Mouse (Mus musculus): ENCODE data around the gene Fgfr2. TPM values are rescaled to one million over a fixed set of nuclear protein-coding genes. Genes with fewer than 3 reads are reported as not detected.
A peak's percentile ranks its signal among the peaks of the same experiment; 100 is the strongest.

Gene Fgfr2
- polyA plus RNA-seq, 1 experiment from 2014 or later: 104 TPM

DNA sequence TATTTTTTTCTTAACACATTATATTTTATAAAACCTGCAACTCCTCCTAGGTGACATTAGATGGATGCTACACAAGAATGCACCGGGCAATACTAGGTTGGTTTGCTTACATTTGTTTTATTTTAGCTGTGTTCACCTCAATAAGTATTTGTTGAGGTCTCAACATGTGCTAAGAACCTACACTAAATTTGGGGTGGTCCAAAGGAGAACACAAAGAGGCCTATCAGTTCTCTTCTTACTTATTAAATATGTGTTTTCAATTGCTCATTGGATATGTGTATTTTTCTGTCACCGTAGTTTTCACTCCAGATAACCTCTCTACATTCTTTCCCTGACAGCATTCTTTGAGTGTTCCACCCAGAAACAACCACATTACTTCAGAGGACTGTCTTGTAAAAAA lies 1565.4 kb downstream of the Fgfr2 start:
- peaks cover 20% of the 10 kb centered on the region for H3K4me1 ChIP-seq
- peaks cover 60% of the 10 kb centered on the region for H3K27me3 ChIP-seq (replicated peaks)
- no peak overlapping the region for H3K27ac ChIP-seq
- WGBS: 30% methylated on average over 2 of the region's 2 CpGs
- no peaks in the 10 kb centered on the region for H3K9me3 ChIP-seq
- H3K36me3 ChIP-seq: peaks cover under 1% of the 10 kb centered on the region; the same call in 1 of the 2 replicates
- no peak overlapping the region for H3K4me3 ChIP-seq (replicated peaks)
- no peak overlapping the region for H3K4me2 ChIP-seq
- ATAC-seq (ENCODE audit: insufficient read depth, low FRiP score, low read depth): no peak
- no peak overlapping the region for H3K9ac ChIP-seq

DNA sequence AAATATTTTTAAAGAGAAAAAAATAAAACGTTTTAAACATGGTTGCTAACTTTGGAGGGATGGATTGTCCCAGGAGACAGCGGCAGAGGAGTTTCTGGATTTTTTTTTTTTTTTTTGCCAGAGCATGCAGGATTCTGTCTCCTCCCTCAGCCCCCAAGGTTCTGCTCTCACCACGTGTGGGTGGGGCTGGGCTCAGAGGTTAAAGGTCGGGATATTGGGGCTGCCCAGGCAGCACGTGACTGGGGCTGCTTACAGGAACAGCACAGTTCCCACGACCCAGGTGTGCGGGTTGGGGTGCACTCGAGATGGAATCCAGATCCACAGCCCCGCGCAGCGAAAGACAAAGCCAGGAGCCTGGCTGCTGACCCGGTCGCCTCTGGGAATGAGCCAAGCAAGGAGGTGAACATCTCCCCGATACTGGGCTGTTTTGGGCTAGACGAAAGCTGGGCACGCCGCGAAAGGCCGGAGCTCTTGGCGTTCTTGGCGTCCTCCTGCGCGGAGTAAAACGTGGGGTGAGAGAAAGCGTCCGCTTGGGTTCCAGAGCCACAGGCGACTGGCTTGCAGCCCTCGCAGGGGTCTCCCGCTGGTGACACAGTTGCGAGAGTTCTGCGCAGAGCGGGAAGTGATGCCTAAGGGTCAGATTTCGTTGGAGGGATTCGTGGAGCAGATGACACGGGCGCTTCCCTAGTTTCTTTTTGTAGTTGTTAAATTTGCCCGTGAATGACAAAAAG lies 1566.4 kb downstream of the Fgfr2 start:
- no peaks in the 10 kb centered on the region for H3K36me3 ChIP-seq
- 1% methylated on average over 37 of the region's 37 CpGs for WGBS
- H3K9me3 ChIP-seq: no peaks in the 10 kb centered on the region
- no peak overlapping the region for H3K27ac ChIP-seq
- peak overlapping the region; percentile 17; the same call in 1 of the 2 replicates for H3K4me3 ChIP-seq (replicated peaks)
- H3K4me1 ChIP-seq: peaks cover 20% of the 10 kb centered on the region
- no peak overlapping the region for H3K9ac ChIP-seq
- ATAC-seq (ENCODE audit: insufficient read depth, low FRiP score, low read depth): no peak
- H3K27me3 ChIP-seq (replicated peaks): peaks cover 70% of the 10 kb centered on the region
- H3K4me2 ChIP-seq: peak overlapping the region; percentile 16; the same call in 1 of the 2 replicates

DNA sequence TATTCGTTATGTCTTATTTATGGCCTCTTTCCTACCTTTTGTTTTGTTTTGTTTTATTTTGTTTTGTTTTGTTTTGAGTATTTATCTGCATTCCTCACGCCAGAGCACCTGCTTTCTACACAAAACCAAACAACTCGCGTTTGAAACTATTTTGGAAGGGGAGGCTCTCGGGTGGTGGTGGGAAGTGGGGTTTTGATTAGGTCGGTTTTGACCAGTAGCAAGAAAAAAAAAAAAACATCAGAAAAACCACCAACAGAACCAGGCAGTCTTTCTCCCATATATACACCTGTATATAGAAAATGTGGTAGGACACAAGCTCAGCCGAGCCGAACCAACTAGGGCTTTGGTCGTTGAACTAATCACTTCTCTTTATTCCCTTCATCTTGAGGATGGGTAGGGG lies 1567.0 kb downstream of the Fgfr2 start:
- peaks cover 76% of the 10 kb centered on the region for H3K27me3 ChIP-seq (replicated peaks)
- ATAC-seq (ENCODE audit: insufficient read depth, low FRiP score, low read depth): no peak
- no peak overlapping the region for H3K27ac ChIP-seq
- no peak overlapping the region for H3K9ac ChIP-seq
- H3K4me2 ChIP-seq: no peak overlapping the region; the same call in 1 of the 2 replicates
- H3K4me1 ChIP-seq: peaks cover 20% of the 10 kb centered on the region
- H3K36me3 ChIP-seq: no peaks in the 10 kb centered on the region
- WGBS: 1% methylated on average over 9 of the region's 9 CpGs
- H3K9me3 ChIP-seq: no peaks in the 10 kb centered on the region
- no peak overlapping the region; the same call in 1 of the 2 replicates for H3K4me3 ChIP-seq (replicated peaks)

- 1% methylated on average over 68 of the region's 68 CpGs for WGBS
These were observed 1567.7 kb downstream of the Fgfr2 start for GRCm38 (mm10) chr7:131555301-131556081.

GRCm38 (mm10) chr7:131554341-131555180 lies 1568.6 kb downstream of the Fgfr2 start:
- H3K4me1 ChIP-seq: peaks cover 20% of the 10 kb centered on the region
- no peaks in the 10 kb centered on the region for H3K36me3 ChIP-seq
- no peak overlapping the region for H3K27ac ChIP-seq
- peak overlapping the region; percentile 56 for H3K4me2 ChIP-seq
- peak overlapping the region; percentile 31 for H3K4me3 ChIP-seq (replicated peaks)
- no peak overlapping the region for H3K9ac ChIP-seq
- peak; percentile 8; the same call in 1 of the 2 replicates for ATAC-seq (ENCODE audit: insufficient read depth, low FRiP score, low read depth)
- 1% methylated on average over 45 of the region's 45 CpGs for WGBS
- no peaks in the 10 kb centered on the region for H3K9me3 ChIP-seq
- H3K27me3 ChIP-seq (replicated peaks): peaks cover 91% of the 10 kb centered on the region

More at GRCm38 (mm10) chr7:131555301-131556081, 1567.7 kb downstream of the Fgfr2 start:
- Histone ChIP-seq H3K27me3 (replicated peaks) (peaks cover 83% of the 10 kb centered on the region), H3K36me3 (no peaks in the 10 kb centered on the region), H3K27ac (no peak overlapping the region), H3K4me2 (peak overlapping the region; percentile 36), H3K4me1 (peaks cover 20% of the 10 kb centered on the region), H3K9me3 (no peaks in the 10 kb centered on the region), H3K9ac (no peak overlapping the region), H3K4me3 (replicated peaks) (peak overlapping the region; percentile 15)
- no peak for ATAC-seq (ENCODE audit: insufficient read depth, low FRiP score, low read depth)

DNA sequence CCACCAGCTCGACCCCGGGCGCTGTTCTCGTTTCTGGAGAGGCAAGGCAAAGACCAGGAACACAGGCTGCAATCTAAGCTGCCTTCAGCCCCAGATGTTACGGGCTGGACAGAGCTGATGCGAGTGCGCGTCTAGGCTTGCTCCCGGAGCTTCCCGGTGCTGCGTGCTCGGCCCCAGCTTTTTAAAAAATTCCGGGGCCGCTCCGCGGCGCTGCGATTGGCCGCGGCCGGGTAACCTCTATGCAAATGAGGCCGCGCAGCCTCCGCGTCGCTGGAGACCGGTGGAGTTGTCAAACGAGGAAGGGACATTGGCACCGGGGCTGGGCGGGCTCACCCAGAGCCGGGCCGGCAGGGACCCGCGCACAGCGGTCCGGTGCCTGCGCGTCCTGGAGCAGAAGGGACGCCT lies 1569.4 kb downstream of the Fgfr2 start:
- under 1% methylated on average over 39 of the region's 39 CpGs for WGBS
- Histone ChIP-seq H3K27ac (no peak overlapping the region), H3K36me3 (no peaks in the 10 kb centered on the region), H3K4me3 (replicated peaks) (peak overlapping the region; percentile 31), H3K9ac (no peak overlapping the region), H3K4me1 (peaks cover 20% of the 10 kb centered on the region), H3K4me2 (peak overlapping the region; percentile 56), H3K9me3 (no peaks in the 10 kb centered on the region), H3K27me3 (replicated peaks) (peaks cover 94% of the 10 kb centered on the region)
- ATAC-seq (ENCODE audit: insufficient read depth, low FRiP score, low read depth): peak; percentile 63

DNA sequence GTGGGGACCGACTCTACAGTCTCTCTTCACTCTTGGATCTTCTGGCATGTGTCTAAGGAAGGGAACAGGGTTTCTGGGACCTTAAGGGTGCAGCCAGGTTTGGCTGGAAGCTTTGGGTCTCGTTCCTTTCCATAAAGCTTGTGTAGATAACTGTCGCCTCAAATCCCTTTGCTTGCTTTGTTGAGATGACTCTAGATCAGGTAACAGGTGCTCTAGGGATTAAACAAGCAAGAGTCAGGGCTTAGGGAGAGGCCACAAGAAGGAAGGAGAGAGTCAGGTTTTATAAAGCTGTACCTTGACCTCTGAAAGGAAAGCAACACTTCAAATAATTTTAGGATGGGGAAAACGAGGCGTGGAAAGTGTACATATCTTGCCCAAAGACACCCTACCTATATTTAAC lies 1570.4 kb downstream of the Fgfr2 start:
- no peaks in the 10 kb centered on the region for H3K9me3 ChIP-seq
- H3K4me2 ChIP-seq: no peak overlapping the region
- ATAC-seq (ENCODE audit: insufficient read depth, low FRiP score, low read depth): no peak
- H3K4me1 ChIP-seq: peaks cover 20% of the 10 kb centered on the region
- H3K9ac ChIP-seq: no peak overlapping the region
- WGBS: under 1% methylated on average over 5 of the region's 5 CpGs
- no peak overlapping the region for H3K27ac ChIP-seq
- no peaks in the 10 kb centered on the region for H3K36me3 ChIP-seq
- peaks cover 96% of the 10 kb centered on the region for H3K27me3 ChIP-seq (replicated peaks)
- H3K4me3 ChIP-seq (replicated peaks): no peak overlapping the region

DNA sequence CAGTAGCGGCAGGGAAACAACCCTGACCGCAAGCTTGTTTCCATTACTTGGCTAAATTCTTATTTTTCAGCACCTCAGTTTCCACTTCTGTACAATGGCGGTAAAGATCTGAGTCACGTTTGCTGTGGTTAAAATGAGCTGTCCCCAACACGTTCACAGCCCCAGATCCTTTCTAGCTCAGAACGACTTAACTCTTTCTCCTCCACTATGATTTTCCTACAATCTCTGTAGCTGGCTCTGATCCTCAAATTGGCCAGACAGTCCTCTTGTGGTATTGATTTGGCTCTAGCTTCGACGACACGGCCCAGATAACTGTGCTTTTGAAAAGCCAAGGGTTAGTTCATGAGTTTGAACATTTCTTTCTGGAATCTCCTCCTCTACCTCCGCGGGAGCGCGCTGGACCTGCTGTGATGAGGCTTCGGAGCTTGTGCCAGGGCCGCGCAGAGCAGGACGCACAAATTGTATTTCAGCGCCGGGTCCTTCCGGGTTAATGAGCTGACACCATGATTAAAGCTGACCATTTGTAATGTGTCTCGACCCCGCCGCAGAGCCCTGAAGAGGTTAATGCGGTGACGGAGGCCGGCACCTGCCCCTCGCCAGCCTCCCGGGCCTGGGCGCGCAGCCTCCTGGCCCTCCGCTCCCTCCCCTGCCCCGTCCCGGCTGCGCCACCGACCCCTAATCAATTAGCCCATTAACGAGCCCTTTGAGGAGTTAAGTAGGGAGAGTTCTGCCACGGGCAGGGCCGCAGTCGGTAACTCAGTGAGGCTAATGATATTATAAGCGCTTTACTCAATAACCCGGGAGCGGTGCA lies 1571.0 kb downstream of the Fgfr2 start:
- 0 out of 2 replicates have a peak overlapping the region, but pooled peaks have one; percentile 1 for H3K4me3 ChIP-seq (replicated peaks)
- H3K9ac ChIP-seq: no peak overlapping the region
- no peak overlapping the region for H3K27ac ChIP-seq
- H3K36me3 ChIP-seq: no peaks in the 10 kb centered on the region
- peaks cover 20% of the 10 kb centered on the region for H3K4me1 ChIP-seq
- ATAC-seq (ENCODE audit: insufficient read depth, low FRiP score, low read depth): no peak
- H3K27me3 ChIP-seq (replicated peaks): peaks cover 95% of the 10 kb centered on the region
- no peak overlapping the region for H3K4me2 ChIP-seq
- no peaks in the 10 kb centered on the region for H3K9me3 ChIP-seq
- 2% methylated on average over 42 of the region's 42 CpGs for WGBS

GRCm38 (mm10) chr7:131551471-131551870 lies 1571.7 kb downstream of the Fgfr2 start:
- H3K27me3 ChIP-seq (replicated peaks): peaks cover 95% of the 10 kb centered on the region
- 3% methylated on average over 4 of the region's 4 CpGs for WGBS
- ATAC-seq (ENCODE audit: insufficient read depth, low FRiP score, low read depth): no peak
- no peak overlapping the region for H3K4me3 ChIP-seq (replicated peaks)
- no peak overlapping the region for H3K27ac ChIP-seq
- no peak overlapping the region for H3K9ac ChIP-seq
- H3K9me3 ChIP-seq: no peaks in the 10 kb centered on the region
- H3K4me2 ChIP-seq: no peak overlapping the region
- H3K4me1 ChIP-seq: peaks cover 20% of the 10 kb centered on the region
- no peaks in the 10 kb centered on the region for H3K36me3 ChIP-seq

DNA sequence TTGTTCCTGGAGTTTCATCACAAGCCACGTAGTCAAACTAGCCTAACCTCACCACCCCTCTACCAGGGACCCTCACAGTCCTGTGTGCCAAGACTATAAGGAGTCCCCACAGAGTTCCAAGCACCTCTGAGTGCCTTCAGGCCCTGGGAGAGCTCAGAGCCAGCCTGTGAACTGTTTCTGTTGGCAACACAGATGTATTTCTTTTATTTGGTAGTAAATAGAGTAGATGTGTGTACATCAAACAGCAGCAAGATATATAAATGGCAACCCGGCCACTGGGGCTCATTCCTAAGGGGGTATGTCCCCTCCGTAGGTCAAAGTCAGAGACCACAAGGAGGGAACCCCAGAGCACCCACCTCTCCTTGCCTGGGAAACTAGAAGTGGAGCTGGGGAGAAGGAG lies 1574.7 kb downstream of the Fgfr2 start, which contains the start of gene Hmx2:
Hmx2 (plus strand) TSS at position 301 of the 400 bp plus-strand sequence.
- Histone ChIP-seq H3K9me3 (no peaks in the 10 kb centered on the region), H3K4me3 (replicated peaks) (no peak within 1 kb of the TSS), H3K27me3 (replicated peaks) (peaks cover 94% of the 10 kb centered on the region), H3K36me3 (no peaks in the 10 kb centered on the region), H3K9ac (no peak within 1 kb of the TSS), H3K27ac (no peak within 1 kb of the TSS), H3K4me2 (no peak within 1 kb of the TSS), H3K4me1 (peaks cover 9% of the 10 kb centered on the region; the same call in 1 of the 2 replicates)
- WGBS: 3% methylated on average over 3 of the region's 3 CpGs
- ATAC-seq (ENCODE audit: insufficient read depth, low FRiP score, low read depth): no peak

GRCm38 (mm10) chr7:131547481-131547880 lies 1575.7 kb downstream of the Fgfr2 start:
- H3K27me3 ChIP-seq (replicated peaks): peaks cover 94% of the 10 kb centered on the region
- H3K4me3 ChIP-seq (replicated peaks): no peak overlapping the region
- H3K36me3 ChIP-seq: no peaks in the 10 kb centered on the region
- no peak overlapping the region for H3K9ac ChIP-seq
- WGBS: 3% methylated on average over 5 of the region's 5 CpGs
- no peak overlapping the region for H3K4me2 ChIP-seq
- H3K27ac ChIP-seq: no peak overlapping the region
- no peaks in the 10 kb centered on the region for H3K9me3 ChIP-seq
- ATAC-seq (ENCODE audit: insufficient read depth, low FRiP score, low read depth): no peak
- H3K4me1 ChIP-seq: peaks cover 16% of the 10 kb centered on the region
